Mouse (Mus musculus): ENCODE results near the gene Rdh16f2. TPM values are rescaled to one million over a fixed set of nuclear protein-coding genes. Genes with fewer than 3 reads are reported as not detected.
A peak's percentile ranks its signal among the peaks of the same experiment; 100 is the strongest.
"Not testable (repeated sequence)": the region's sequence is repeated elsewhere in the genome, so short reads cannot be mapped to it uniquely, and the experiment has no call there.

Rdh16f2 gene
- total RNA-seq, 2 experiments from 2014 or later: not detected

- not testable (repeated sequence) for DNase-seq
Observed at GRCm38 (mm10) chr10:127893163-127894022, 27.1 kb downstream of the Rdh16f2 start.

- no peak for DNase-seq
Observed at GRCm38 (mm10) chr10:127896705-127897104, 30.4 kb downstream of the Rdh16f2 start.

- DNase-seq: no peak
Observed at GRCm38 (mm10) chr10:127897506-127897905, 31.2 kb downstream of the Rdh16f2 start.

- DNase-seq: no peak
Observed at GRCm38 (mm10) chr10:127898218-127898617, 31.9 kb downstream of the Rdh16f2 start, which contains the start of gene Sdr9c7. TSS of gene Sdr9c7 (plus strand) at chr10:127898518.

- DNase-seq: no peak
Observed at GRCm38 (mm10) chr10:127899783-127900182, 33.5 kb downstream of the Rdh16f2 start.

- DNase-seq: no peak
Observed at GRCm38 (mm10) chr10:127901751-127902150, 35.5 kb downstream of the Rdh16f2 start.

- no peak for DNase-seq
Observed at GRCm38 (mm10) chr10:127903116-127903515, 36.8 kb downstream of the Rdh16f2 start.

- DNase-seq: no peak
Observed at GRCm38 (mm10) chr10:127904718-127905446, 38.6 kb downstream of the Rdh16f2 start.

GRCm38 (mm10) chr10:127906138-127906537 is 39.9 kb downstream of the Rdh16f2 start:
- DNase-seq: no peak

- no peak for DNase-seq
Observed at GRCm38 (mm10) chr10:127907386-127907951, 41.2 kb downstream of the Rdh16f2 start.

- DNase-seq: no peak
Observed at GRCm38 (mm10) chr10:127915578-127915977, 49.3 kb downstream of the Rdh16f2 start.

GRCm38 (mm10) chr10:127917183-127917582 is 50.9 kb downstream of the Rdh16f2 start:
- DNase-seq: not testable (repeated sequence)

- no peak for DNase-seq
Observed at GRCm38 (mm10) chr10:127917651-127918050, 51.4 kb downstream of the Rdh16f2 start.

GRCm38 (mm10) chr10:127922241-127922640 is 56.0 kb downstream of the Rdh16f2 start:
- DNase-seq: no peak

GRCm38 (mm10) chr10:127923024-127923423 is 56.8 kb downstream of the Rdh16f2 start:
- no peak for DNase-seq

- peak; percentile 50 for DNase-seq
Observed at GRCm38 (mm10) chr10:127924597-127925378, 58.5 kb downstream of the Rdh16f2 start.

Other genes with a start within 250 kb of the Rdh16f2 start
- gene Lrp1, start 245.3 kb upstream of the Rdh16f2 start, total RNA-seq (2021): 100 to 1,000 TPM; 268 to 307 TPM
- gene Stat6, start 223.5 kb upstream of the Rdh16f2 start, total RNA-seq (2021): 1 to 10 TPM; 5.1 to 6.2 TPM
- gene Nemp1, start 199.6 kb upstream of the Rdh16f2 start, total RNA-seq (2021): 1 to 10 TPM; 5.1 to 6.7 TPM
- gene Nab2, start 197.9 kb upstream of the Rdh16f2 start, total RNA-seq (2021): 10 to 100 TPM; 42.7 to 43.8 TPM
- gene Myo1a, start 161.3 kb upstream of the Rdh16f2 start, total RNA-seq (2021): 1 to 10 TPM; 1.0 to 1.3 TPM
- 1 to 10 TPM; 3.3 to 6.6 TPM for gene Tac2, start 142.0 kb upstream of the Rdh16f2 start, total RNA-seq (2021)
- 10 to 100 TPM; 10.0 to 11.7 TPM for gene Zbtb39, start 126.9 kb upstream of the Rdh16f2 start, total RNA-seq (2021)
- gene Gpr182, start 114.7 kb upstream of the Rdh16f2 start, total RNA-seq (2021): 1 to 10 TPM; 1.2 to 1.3 TPM
- under 1 TPM; 0.13 to 0.15 TPM for gene Rdh1, start 106.8 kb upstream of the Rdh16f2 start, total RNA-seq (2021)
- gene Rdh16f1, start 106.7 kb upstream of the Rdh16f2 start, total RNA-seq (2021): not detected
- gene Rdh9, start 90.1 kb upstream of the Rdh16f2 start, total RNA-seq (2021): under 1 TPM; 0.30 to 0.53 TPM
- under 1 TPM; 0.13 to 0.22 TPM for gene Rdh16, start 65.3 kb upstream of the Rdh16f2 start, total RNA-seq (2021)
- gene Rdh19, start 16.5 kb upstream of the Rdh16f2 start, total RNA-seq (2021): not detected
- gene Rdh7, start 22.3 kb downstream of the Rdh16f2 start, total RNA-seq (2021): not detected
- not detected for gene Sdr9c7, start 32.0 kb downstream of the Rdh16f2 start, total RNA-seq (2021)
- gene Hsd17b6, start 141.1 kb downstream of the Rdh16f2 start, total RNA-seq (2021): not detected
- gene Prim1, start 148.7 kb downstream of the Rdh16f2 start, total RNA-seq (2021): 1 to 10 TPM; 5.8 to 7.3 TPM
- gene Naca, start 169.1 kb downstream of the Rdh16f2 start, total RNA-seq (2021): 100 to 1,000 TPM; 338 to 342 TPM
- 100 to 1,000 TPM; 155 to 157 TPM for gene Ptges3, start 192.5 kb downstream of the Rdh16f2 start, total RNA-seq (2021)
- gene Atp5b, start 216.8 kb downstream of the Rdh16f2 start, total RNA-seq (2021): 1,000 to 10,000 TPM; 1,628 to 1,744 TPM
- 10 to 100 TPM; 39.9 to 46.8 TPM for gene Baz2a, start 225.1 kb downstream of the Rdh16f2 start, total RNA-seq (2021)